Mouse (Mus musculus) thymus, postnatal 36 days (tissue): ENCODE measurements around the gene Vmn1r194.
"Not testable (repeated sequence)": the region's sequence is repeated elsewhere in the genome, so short reads cannot be mapped to it uniquely, and the experiment has no call there.

Experiments used
- DNase-seq, 2 experiments: peaks; one replicate each; pipeline ENCODE4 v3.0.0; 2022; ENCODE audit warnings: mixed read lengths in 2 of 2

Vmn1r194 gene

GRCm38 (mm10) chr13:22243915-22244314, at the start of gene Vmn1r194:
Vmn1r194 (plus strand) TSS chr13:22244215.
- no peak for DNase-seq

- not testable (repeated sequence) for DNase-seq
These were observed 21.0 kb upstream of the Vmn1r194 start, which contains the start of gene Vmn1r193 for GRCm38 (mm10) chr13:22223060-22223459. Vmn1r193 (minus strand) TSS chr13:22223160.

- DNase-seq, result not testable (repeated sequence)
These were observed 26.2 kb downstream of the Vmn1r194 start, which contains the start of gene Vmn1r195 for GRCm38 (mm10) chr13:22270222-22270621. Vmn1r195 (plus strand) TSS chr13:22270522.

- DNase-seq, result no peak
These were observed 27.7 kb downstream of the Vmn1r194 start for GRCm38 (mm10) chr13:22271721-22272120.

DNA sequence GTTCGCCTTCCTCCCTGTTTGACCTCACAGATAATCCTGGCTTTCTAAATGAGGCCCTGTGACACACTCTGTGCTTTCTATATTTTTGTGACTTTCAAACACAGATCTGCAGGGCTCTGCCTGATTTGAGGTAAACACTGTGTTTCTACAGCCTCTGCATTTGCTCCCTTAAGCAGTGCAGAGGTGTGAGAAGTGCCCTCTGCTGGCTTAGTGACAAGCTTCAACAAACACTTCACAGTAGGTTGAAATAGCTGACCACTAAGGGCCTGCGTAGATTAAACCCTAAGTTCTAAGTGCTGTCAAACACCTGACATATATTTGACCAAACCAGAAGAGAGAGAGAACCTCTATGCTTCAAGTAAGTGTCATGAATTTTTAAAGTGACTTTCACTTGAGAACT, 40.6 kb downstream of the Vmn1r194 start:
- DNase-seq, result no peak

- no peak for DNase-seq
These were observed 45.6 kb downstream of the Vmn1r194 start, which contains the start of gene Vmn1r196 for GRCm38 (mm10) chr13:22289620-22290019. Vmn1r196 (plus strand) TSS chr13:22289920.
